Mouse (Mus musculus) stomach, embryonic 16.5 days (tissue): ENCODE data around the gene Ank3. TPM values are rescaled to one million over a fixed set of nuclear protein-coding genes. Genes with fewer than 3 reads are reported as not detected.
A peak's percentile ranks its signal among the peaks of the same experiment; 100 is the strongest.

ENCODE experiments used
- ATAC-seq: fragments of 200-750 bp; cut with Nextera tagmentation; 2 replicates; pipeline ENCODE4 v1.8.0; 2017; ENCODE audit warnings: moderate number of reproducible peaks, moderate TSS enrichment; ENCODE audit not compliant: insufficient read depth, low FRiP score
- H3K27ac ChIP-seq: fragments of 300-500 bp; sonication (generic); 2 replicates; pipeline ENCODE4 v1.5.1; 2014; ENCODE audit warnings: low read length
- H3K27me3 ChIP-seq: fragments of 300-500 bp; sonication (generic); 2 replicates; pipeline ENCODE4 v1.6.1; 2014; ENCODE audit warnings: low read length, control low read depth, mixed read lengths; ENCODE audit not compliant: control insufficient read depth, insufficient read depth
- H3K36me3 ChIP-seq: fragments of 300-500 bp; sonication (generic); 2 replicates; pipeline ENCODE4 v1.6.1; 2014; ENCODE audit warnings: low read length; ENCODE audit not compliant: control insufficient read depth, insufficient read depth
- H3K4me1 ChIP-seq: fragments of 300-500 bp; sonication (generic); 2 replicates; pipeline ENCODE4 v1.6.1; 2014; ENCODE audit warnings: low read length, control low read depth, mixed read lengths; ENCODE audit not compliant: control insufficient read depth, insufficient read depth
- H3K4me2 ChIP-seq: fragments of 300-500 bp; sonication (generic); 2 replicates; pipeline ENCODE4 v1.6.1; 2014; ENCODE audit warnings: low read depth, low read length, mixed read lengths
- H3K4me3 ChIP-seq: fragments of 300-500 bp; sonication (generic); replicated peaks from 2 replicates; pipeline ENCODE4 v1.5.1; 2014; ENCODE audit warnings: mild to moderate bottlenecking, low read length
- H3K9ac ChIP-seq: fragments of 300-500 bp; sonication (generic); 2 replicates; pipeline ENCODE4 v1.6.1; 2014; ENCODE audit warnings: low read length
- H3K9me3 ChIP-seq: fragments of 300-500 bp; sonication (generic); replicated peaks from 2 replicates; pipeline ENCODE4 v1.6.1; 2016; ENCODE audit warnings: low read length, control low read depth; ENCODE audit not compliant: control insufficient read depth
- WGBS: fragments of 180-500 bp; shearing (Covaris S2); extraction: QIAGEN DNeasy Blood & Tissue Kit; methylation state at CpG from one replicate; pipeline ENCODE4 v1.1.7; 2014; 5-methylcytosine and 5-hydroxymethylcytosine counted together
- polyA plus RNA-seq: library from polyadenylated mRNA; unstranded; fragments of >200 nt; fragmentation: Nextera tagmentation; extraction: Ambion mirVana; gene quantifications from 2 replicates; pipeline ENCODE4 v1.2.1, GENCODE M21; 2015

Ank3 gene
- polyA plus RNA-seq, 1 experiment from 2014 or later, result 37.7 TPM

DNA sequence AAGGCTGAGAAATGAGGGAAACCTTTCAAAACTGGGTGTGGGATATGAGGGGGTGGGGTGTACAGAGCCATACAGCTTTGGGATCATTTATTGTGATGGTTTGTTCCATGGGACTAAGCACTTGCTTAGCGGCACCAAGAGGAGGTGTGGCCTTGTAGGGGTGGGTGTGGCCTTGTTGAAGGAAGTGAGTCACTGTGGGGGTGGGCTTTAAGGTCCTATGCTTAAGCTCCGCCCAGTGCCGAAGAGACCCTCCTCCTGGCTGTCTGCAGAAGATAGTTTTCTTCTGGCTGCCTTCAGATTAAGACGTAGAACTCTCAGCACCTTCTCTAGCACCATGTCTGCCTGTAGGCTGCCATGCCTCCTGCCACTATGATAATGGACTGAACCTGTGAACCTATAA, 9.1 kb upstream of the Ank3 start:
- H3K9ac ChIP-seq, result no peak overlapping the region
- no peak for ATAC-seq
- no peaks in the 10 kb centered on the region for H3K4me1 ChIP-seq
- H3K27ac ChIP-seq, result no peak overlapping the region
- no peak overlapping the region for H3K4me2 ChIP-seq
- H3K36me3 ChIP-seq, result no peaks in the 10 kb centered on the region
- no peak overlapping the region for H3K4me3 ChIP-seq
- H3K9me3 ChIP-seq, result no peaks in the 10 kb centered on the region
- 86% methylated on average over 4 of the region's 4 CpGs for WGBS
- H3K27me3 ChIP-seq, result no peaks in the 10 kb centered on the region

DNA sequence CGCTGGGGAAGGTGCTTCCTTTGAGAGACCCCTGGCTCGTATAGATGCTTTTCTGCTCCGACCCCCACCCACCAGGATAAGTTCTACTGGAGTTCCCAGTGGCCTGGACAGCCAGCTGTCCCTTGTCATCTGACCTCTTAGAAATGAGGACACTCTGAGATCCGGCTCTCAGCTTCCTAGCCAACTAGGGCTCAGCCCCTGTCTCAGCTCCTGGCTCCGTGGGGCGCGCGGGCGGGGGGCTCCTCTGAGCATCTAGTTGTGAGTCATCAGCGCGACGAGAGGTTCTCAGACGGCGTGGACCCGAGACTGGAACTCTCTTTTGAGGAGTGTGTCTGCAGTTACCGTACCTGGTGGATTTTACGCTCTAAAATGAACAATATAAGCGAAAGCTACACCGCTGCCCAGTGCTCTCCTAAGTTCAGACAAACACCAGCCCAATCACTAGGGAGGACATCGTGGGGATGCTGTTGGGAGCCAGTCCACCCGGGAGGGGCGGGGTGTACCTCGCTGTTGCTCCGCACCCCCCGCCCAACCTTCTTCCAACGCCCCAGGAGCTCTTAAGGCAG, 293 bp upstream of the Ank3 start:
- Histone ChIP-seq H3K9me3 (no peaks in the 10 kb centered on the region), H3K27me3 (peaks cover 8% of the 10 kb centered on the region)
- under 1% methylated on average over 26 of the region's 26 CpGs for WGBS

DNA sequence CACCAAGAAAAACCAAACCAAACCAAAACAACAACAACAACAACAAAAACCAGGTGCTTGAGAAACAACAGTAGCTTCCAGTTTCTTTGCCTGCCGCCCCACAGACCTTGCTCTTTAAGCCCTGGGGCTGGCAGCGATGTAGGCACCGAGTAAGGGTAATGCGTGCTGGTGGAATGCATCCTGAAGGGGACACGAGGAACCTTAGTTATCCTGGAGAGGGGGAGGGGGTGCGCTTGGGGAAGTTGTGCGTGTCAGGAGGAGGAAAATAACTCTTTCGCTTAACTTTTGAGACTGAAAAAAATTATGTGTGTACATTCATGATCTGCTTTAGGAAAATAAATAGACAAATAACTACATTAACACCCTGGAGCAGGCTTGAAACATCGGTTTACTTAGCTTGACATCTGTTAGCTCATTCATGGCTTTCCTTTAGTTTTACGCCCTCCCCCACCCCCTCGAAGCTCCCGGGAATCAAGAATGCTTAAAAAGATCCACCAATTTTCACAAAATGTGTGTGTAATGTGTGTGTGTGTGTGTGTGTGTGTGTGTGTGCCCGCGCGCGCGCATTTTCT, 1.3 kb downstream of the Ank3 start:
- WGBS, result 4% methylated on average over 17 of the region's 17 CpGs
- H3K4me1 ChIP-seq, result peaks cover 12% of the 10 kb centered on the region
- H3K4me3 ChIP-seq, result peak overlapping the region; percentile 77
- H3K36me3 ChIP-seq, result no peaks in the 10 kb centered on the region
- H3K9ac ChIP-seq, result peak overlapping the region; percentile 81
- ATAC-seq, result no peak
- H3K4me2 ChIP-seq, result peak overlapping the region; percentile 99
- H3K9me3 ChIP-seq, result no peaks in the 10 kb centered on the region
- H3K27me3 ChIP-seq, result peaks cover 8% of the 10 kb centered on the region
- no peak overlapping the region for H3K27ac ChIP-seq

More for the DNA sequence above, 293 bp upstream of the Ank3 start:
- peaks cover 12% of the 10 kb centered on the region for H3K4me1 ChIP-seq
- peak overlapping the region; percentile 99 for H3K4me2 ChIP-seq
- no peak overlapping the region for H3K27ac ChIP-seq
- peak overlapping the region; percentile 81 for H3K9ac ChIP-seq
- peak; percentile 25 for ATAC-seq
- peak overlapping the region; percentile 77 for H3K4me3 ChIP-seq
- H3K36me3 ChIP-seq, result no peaks in the 10 kb centered on the region

DNA sequence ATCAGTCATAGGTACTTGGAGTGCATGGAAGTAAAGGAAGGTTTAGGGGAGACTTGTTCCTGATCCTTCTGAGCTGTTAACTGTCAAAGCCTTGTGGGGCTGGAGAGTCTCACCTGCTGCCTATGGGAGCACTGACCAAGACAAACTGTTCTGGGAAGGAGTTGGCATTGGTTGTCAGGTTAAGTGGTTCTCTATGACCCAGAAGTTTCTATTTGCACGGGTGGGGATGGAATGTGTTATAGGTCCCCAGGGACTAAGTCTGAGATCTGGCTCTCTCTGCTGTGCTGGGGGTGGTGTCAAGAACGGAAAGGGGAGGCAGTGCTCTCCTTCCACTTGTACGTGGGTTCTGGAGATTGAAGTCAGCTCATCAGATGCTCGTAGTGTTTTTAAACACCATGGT, 6.9 kb downstream of the Ank3 start:
- H3K4me1 ChIP-seq, result no peaks in the 10 kb centered on the region
- no peaks in the 10 kb centered on the region for H3K27me3 ChIP-seq
- no peak overlapping the region for H3K9ac ChIP-seq
- no peak for ATAC-seq
- no peak overlapping the region for H3K4me3 ChIP-seq
- 61% methylated on average over 4 of the region's 4 CpGs for WGBS
- H3K27ac ChIP-seq, result no peak overlapping the region
- H3K9me3 ChIP-seq, result no peaks in the 10 kb centered on the region
- no peak overlapping the region for H3K4me2 ChIP-seq
- H3K36me3 ChIP-seq, result no peaks in the 10 kb centered on the region

GRCm38 (mm10) chr10:69414888-69415287, 16.3 kb downstream of the Ank3 start:
- Histone ChIP-seq H3K27ac (no peak overlapping the region), H3K36me3 (no peaks in the 10 kb centered on the region), H3K4me1 (no peaks in the 10 kb centered on the region), H3K4me3 (no peak overlapping the region), H3K4me2 (no peak overlapping the region), H3K9me3 (no peaks in the 10 kb centered on the region), H3K27me3 (no peaks in the 10 kb centered on the region), H3K9ac (no peak overlapping the region)
- no peak for ATAC-seq
- WGBS, result 39% methylated on average over 12 of the region's 12 CpGs

DNA sequence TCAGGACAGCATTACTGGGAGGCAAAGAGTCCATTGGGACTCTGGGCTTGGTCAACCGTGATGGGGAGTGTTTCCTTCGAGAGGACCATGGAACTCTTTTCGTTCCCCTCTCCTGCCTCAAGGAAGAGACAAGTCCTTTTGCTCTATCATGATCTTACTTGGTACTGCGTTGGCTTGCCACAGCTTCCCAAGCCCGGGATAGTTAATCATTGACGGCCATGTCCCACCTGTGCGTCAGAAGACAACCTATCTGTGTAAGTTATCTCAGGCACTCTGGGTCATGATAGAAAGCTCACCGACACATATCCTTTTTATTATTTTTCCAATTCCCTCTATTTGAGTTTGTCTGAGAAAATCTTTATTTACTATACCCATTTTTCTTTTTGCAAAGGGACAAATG, 20.1 kb downstream of the Ank3 start:
- no peak overlapping the region for H3K27ac ChIP-seq
- 61% methylated on average over 8 of the region's 8 CpGs for WGBS
- no peaks in the 10 kb centered on the region for H3K4me1 ChIP-seq
- H3K4me2 ChIP-seq, result no peak overlapping the region
- no peaks in the 10 kb centered on the region for H3K36me3 ChIP-seq
- no peak overlapping the region for H3K4me3 ChIP-seq
- H3K9me3 ChIP-seq, result no peaks in the 10 kb centered on the region
- no peak overlapping the region for H3K9ac ChIP-seq
- no peak for ATAC-seq
- H3K27me3 ChIP-seq, result no peaks in the 10 kb centered on the region

GRCm38 (mm10) chr10:69420306-69420705, 21.7 kb downstream of the Ank3 start:
- no peak overlapping the region for H3K9ac ChIP-seq
- no peak overlapping the region for H3K4me3 ChIP-seq
- H3K4me1 ChIP-seq, result no peaks in the 10 kb centered on the region
- ATAC-seq, result no peak
- no peak overlapping the region for H3K4me2 ChIP-seq
- no peaks in the 10 kb centered on the region for H3K27me3 ChIP-seq
- no peaks in the 10 kb centered on the region; the same call in 1 of the 2 replicates for H3K9me3 ChIP-seq
- 0 out of 2 replicates have a peak, but pooled peaks cover 2% of the 10 kb centered on the region for H3K36me3 ChIP-seq
- H3K27ac ChIP-seq, result no peak overlapping the region
- 61% methylated on average over 6 of the region's 6 CpGs for WGBS

GRCm38 (mm10) chr10:69424051-69424450, 25.5 kb downstream of the Ank3 start:
- Histone ChIP-seq H3K27me3 (no peaks in the 10 kb centered on the region), H3K9ac (no peak overlapping the region), H3K4me2 (no peak overlapping the region), H3K36me3 (0 out of 2 replicates have a peak, but pooled peaks cover 2% of the 10 kb centered on the region), H3K9me3 (no peaks in the 10 kb centered on the region; the same call in 1 of the 2 replicates), H3K27ac (no peak overlapping the region), H3K4me1 (no peaks in the 10 kb centered on the region), H3K4me3 (no peak overlapping the region)
- 88% methylated on average over 3 of the region's 3 CpGs for WGBS
- no peak for ATAC-seq

DNA sequence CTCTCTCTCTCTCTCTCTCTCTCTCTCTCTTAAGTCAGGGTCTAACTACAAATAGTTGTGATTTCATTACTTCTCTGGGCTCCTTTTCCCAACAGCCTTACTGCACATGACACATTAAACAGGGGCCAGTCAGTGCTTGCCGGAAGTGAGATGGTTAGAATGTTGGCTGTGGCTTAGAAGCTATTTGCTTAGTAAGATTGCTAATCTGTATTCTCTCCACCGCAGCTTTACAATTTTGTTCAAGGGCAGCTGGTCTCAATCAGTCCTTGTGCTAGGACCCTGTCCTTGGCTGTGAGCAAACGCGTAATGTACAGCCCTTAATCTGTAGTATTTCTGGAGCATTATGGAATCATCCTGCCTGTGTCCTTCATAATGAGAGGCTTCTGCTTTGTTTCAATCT, 31.6 kb downstream of the Ank3 start:
- Histone ChIP-seq H3K27me3 (no peaks in the 10 kb centered on the region), H3K36me3 (no peaks in the 10 kb centered on the region), H3K4me3 (no peak overlapping the region), H3K9ac (no peak overlapping the region), H3K4me2 (no peak overlapping the region), H3K4me1 (no peaks in the 10 kb centered on the region), H3K9me3 (no peaks in the 10 kb centered on the region), H3K27ac (no peak overlapping the region)
- 23% methylated on average over 4 of the region's 4 CpGs for WGBS
- ATAC-seq, result peak; percentile 82
